Mouse (Mus musculus): ENCODE results near the gene Polr2a. TPM values are rescaled to one million over a fixed set of nuclear protein-coding genes. Genes with fewer than 3 reads are reported as not detected.

Gene Polr2a
- polyA plus RNA-seq, 1 experiment from 2014 or later, result 39.3 TPM

GRCm38 (mm10) chr11:69689891-69690290 lies 68.5 kb downstream of the Polr2a start:
- H3K4me2 ChIP-seq (ENCODE audit: low read depth, low read length), result no peak overlapping the region
- H3K27me3 ChIP-seq (replicated peaks; ENCODE audit: control insufficient read depth, insufficient read depth, low read length), result no peaks in the 10 kb centered on the region
- DNase-seq (ENCODE audit: low spot score) (no peak), ATAC-seq (ENCODE audit: low read depth) (no peak)
- H3K36me3 ChIP-seq (ENCODE audit: control insufficient read depth, insufficient read depth, low read length), result no peaks in the 10 kb centered on the region
- H3K9ac ChIP-seq (ENCODE audit: low read depth, low read length), result no peak overlapping the region
- H3K4me3 ChIP-seq (ENCODE audit: low read depth, low read length), result no peak overlapping the region
- peaks cover 16% of the 10 kb centered on the region for H3K4me1 ChIP-seq (ENCODE audit: control insufficient read depth, insufficient read depth, low read length)
- H3K27ac ChIP-seq (replicated peaks; ENCODE audit: low read depth, low read length), result no peak overlapping the region
- 88% methylated on average over 1 of the region's 1 CpGs for WGBS
- H3K9me3 ChIP-seq (ENCODE audit: control insufficient read depth, low read length), result no peaks in the 10 kb centered on the region

GRCm38 (mm10) chr11:69687061-69687460 lies 71.4 kb downstream of the Polr2a start:
- Histone ChIP-seq H3K9ac (ENCODE audit: low read depth, low read length) (peak overlapping the region; percentile 30; the same call in 1 of the 2 replicates), H3K4me2 (ENCODE audit: low read depth, low read length) (no peak overlapping the region)

GRCm38 (mm10) chr11:69686377-69686776 lies 72.1 kb downstream of the Polr2a start:
- Histone ChIP-seq H3K4me3 (ENCODE audit: low read depth, low read length) (no peak overlapping the region), H3K4me1 (ENCODE audit: control insufficient read depth, insufficient read depth, low read length) (peaks cover 26% of the 10 kb centered on the region), H3K9ac (ENCODE audit: low read depth, low read length) (peak overlapping the region; percentile 30; the same call in 1 of the 2 replicates), H3K36me3 (ENCODE audit: control insufficient read depth, insufficient read depth, low read length) (no peaks in the 10 kb centered on the region), H3K27me3 (replicated peaks; ENCODE audit: control insufficient read depth, insufficient read depth, low read length) (no peaks in the 10 kb centered on the region), H3K27ac (replicated peaks; ENCODE audit: low read depth, low read length) (peak overlapping the region; percentile 71; the same call in 1 of the 2 replicates), H3K4me2 (ENCODE audit: low read depth, low read length) (no peak overlapping the region; the same call in 1 of the 2 replicates), H3K9me3 (ENCODE audit: control insufficient read depth, low read length) (no peaks in the 10 kb centered on the region)
- ATAC-seq (ENCODE audit: low read depth), result no peak
- WGBS, result 12% methylated on average over 4 of the region's 4 CpGs
- DNase-seq (ENCODE audit: low spot score), result peak; percentile 70

More at GRCm38 (mm10) chr11:69687061-69687460, 71.4 kb downstream of the Polr2a start:
- no peaks in the 10 kb centered on the region for H3K9me3 ChIP-seq (ENCODE audit: control insufficient read depth, low read length)
- ATAC-seq (ENCODE audit: low read depth) (no peak), DNase-seq (ENCODE audit: low spot score) (no peak)
- 44% methylated on average over 5 of the region's 5 CpGs for WGBS
- H3K27ac ChIP-seq (replicated peaks; ENCODE audit: low read depth, low read length), result peak overlapping the region; percentile 71; the same call in 1 of the 2 replicates
- no peaks in the 10 kb centered on the region for H3K36me3 ChIP-seq (ENCODE audit: control insufficient read depth, insufficient read depth, low read length)
- no peak overlapping the region for H3K4me3 ChIP-seq (ENCODE audit: low read depth, low read length)
- peaks cover 26% of the 10 kb centered on the region for H3K4me1 ChIP-seq (ENCODE audit: control insufficient read depth, insufficient read depth, low read length)
- no peaks in the 10 kb centered on the region for H3K27me3 ChIP-seq (replicated peaks; ENCODE audit: control insufficient read depth, insufficient read depth, low read length)

GRCm38 (mm10) chr11:69685526-69686148 lies 72.8 kb downstream of the Polr2a start, which contains the start of gene Tnfsf13:
Gene Tnfsf13, minus strand, starts transcription at chr11:69685784.
- Histone ChIP-seq H3K9ac (ENCODE audit: low read depth, low read length) (peak within 1 kb of the TSS; percentile 30; the same call in 1 of the 2 replicates), H3K4me2 (ENCODE audit: low read depth, low read length) (peak within 1 kb of the TSS; percentile 15), H3K4me1 (ENCODE audit: control insufficient read depth, insufficient read depth, low read length) (peaks cover 29% of the 10 kb centered on the region), H3K9me3 (ENCODE audit: control insufficient read depth, low read length) (no peaks in the 10 kb centered on the region), H3K4me3 (ENCODE audit: low read depth, low read length) (no peak within 1 kb of the TSS), H3K27ac (replicated peaks; ENCODE audit: low read depth, low read length) (peak within 1 kb of the TSS; percentile 71), H3K27me3 (replicated peaks; ENCODE audit: control insufficient read depth, insufficient read depth, low read length) (no peaks in the 10 kb centered on the region), H3K36me3 (ENCODE audit: control insufficient read depth, insufficient read depth, low read length) (no peaks in the 10 kb centered on the region)
- no peak for ATAC-seq (ENCODE audit: low read depth)
- whole genome bisulfite sequencing, result 65% methylated on average over 10 of the region's 10 CpGs
- DNase-seq (ENCODE audit: low spot score), result peak; percentile 49

- ATAC-seq (ENCODE audit: low read depth) (no peak), DNase-seq (ENCODE audit: low spot score) (no peak)
- Histone ChIP-seq H3K4me2 (ENCODE audit: low read depth, low read length) (no peak overlapping the region), H3K27ac (replicated peaks; ENCODE audit: low read depth, low read length) (no peak overlapping the region), H3K9ac (ENCODE audit: low read depth, low read length) (no peak overlapping the region), H3K9me3 (ENCODE audit: control insufficient read depth, low read length) (no peaks in the 10 kb centered on the region), H3K4me3 (ENCODE audit: low read depth, low read length) (no peak overlapping the region), H3K4me1 (ENCODE audit: control insufficient read depth, insufficient read depth, low read length) (peaks cover 36% of the 10 kb centered on the region), H3K36me3 (ENCODE audit: control insufficient read depth, insufficient read depth, low read length) (peaks cover 4% of the 10 kb centered on the region; the same call in 1 of the 2 replicates), H3K27me3 (replicated peaks; ENCODE audit: control insufficient read depth, insufficient read depth, low read length) (no peaks in the 10 kb centered on the region)
- 86% methylated on average over 6 of the region's 6 CpGs for WGBS
These were observed 73.5 kb downstream of the Polr2a start for GRCm38 (mm10) chr11:69684936-69685335.

GRCm38 (mm10) chr11:69684128-69684745 lies 74.2 kb downstream of the Polr2a start:
- Histone ChIP-seq H3K4me2 (ENCODE audit: low read depth, low read length) (no peak overlapping the region), H3K9ac (ENCODE audit: low read depth, low read length) (0 out of 2 replicates have a peak overlapping the region, but pooled peaks have one; percentile 63), H3K27ac (replicated peaks; ENCODE audit: low read depth, low read length) (peak overlapping the region; percentile 97), H3K9me3 (ENCODE audit: control insufficient read depth, low read length) (no peaks in the 10 kb centered on the region), H3K27me3 (replicated peaks; ENCODE audit: control insufficient read depth, insufficient read depth, low read length) (no peaks in the 10 kb centered on the region), H3K4me3 (ENCODE audit: low read depth, low read length) (no peak overlapping the region), H3K4me1 (ENCODE audit: control insufficient read depth, insufficient read depth, low read length) (peaks cover 36% of the 10 kb centered on the region), H3K36me3 (ENCODE audit: control insufficient read depth, insufficient read depth, low read length) (peaks cover 8% of the 10 kb centered on the region; the same call in 1 of the 2 replicates)
- ATAC-seq (ENCODE audit: low read depth) (no peak), DNase-seq (ENCODE audit: low spot score) (no peak)
- 80% methylated on average over 12 of the region's 12 CpGs for WGBS

Other genes starting within 250 kb of the Polr2a start
- 6.2 and 6.5 TPM in 2 replicates for gene Dnah2, start 209.5 kb downstream of the Polr2a start, polyA plus RNA-seq (2014; fragmentation: Nextera tagmentation; extraction: Ambion mirVana)
- 7.3 and 8.6 TPM in 2 replicates for gene Efnb3, start 198.4 kb downstream of the Polr2a start, polyA plus RNA-seq (2014; fragmentation: Nextera tagmentation; extraction: Ambion mirVana)
- 18.4 and 19.8 TPM in 2 replicates for gene Wrap53, start 178.4 kb downstream of the Polr2a start, polyA plus RNA-seq (2014; fragmentation: Nextera tagmentation; extraction: Ambion mirVana)
- gene Trp53, start 178.3 kb downstream of the Polr2a start, polyA plus RNA-seq (2014; fragmentation: Nextera tagmentation; extraction: Ambion mirVana), result 111 and 133 TPM in 2 replicates
- gene Atp1b2, start 152.7 kb downstream of the Polr2a start, polyA plus RNA-seq (2014; fragmentation: Nextera tagmentation; extraction: Ambion mirVana), result 15.6 and 17.7 TPM in 2 replicates
- not detected in 2 replicates for gene Shbg, start 140.7 kb downstream of the Polr2a start, polyA plus RNA-seq (2014; fragmentation: Nextera tagmentation; extraction: Ambion mirVana)
- gene Sat2, start 136.6 kb downstream of the Polr2a start, polyA plus RNA-seq (2014; fragmentation: Nextera tagmentation; extraction: Ambion mirVana), result 15.6 and 16.6 TPM in 2 replicates
- gene Fxr2, start 125.6 kb downstream of the Polr2a start, polyA plus RNA-seq (2014; fragmentation: Nextera tagmentation; extraction: Ambion mirVana), result 25.4 and 26.3 TPM in 2 replicates
- 1.7 and 2.9 TPM in 2 replicates for gene Sox15, start 103.3 kb downstream of the Polr2a start, polyA plus RNA-seq (2014; fragmentation: Nextera tagmentation; extraction: Ambion mirVana)
- gene Mpdu1, start 96.0 kb downstream of the Polr2a start, polyA plus RNA-seq (2014; fragmentation: Nextera tagmentation; extraction: Ambion mirVana), result 29.1 and 33.6 TPM in 2 replicates
- 22.0 and 25.5 TPM in 2 replicates for gene Cd68, start 92.5 kb downstream of the Polr2a start, polyA plus RNA-seq (2014; fragmentation: Nextera tagmentation; extraction: Ambion mirVana)
- gene Eif4a1, start 86.2 kb downstream of the Polr2a start, polyA plus RNA-seq (2014; fragmentation: Nextera tagmentation; extraction: Ambion mirVana), result 525 and 575 TPM in 2 replicates
- gene Senp3, start 76.6 kb downstream of the Polr2a start, polyA plus RNA-seq (2014; fragmentation: Nextera tagmentation; extraction: Ambion mirVana), result 73.6 and 88.4 TPM in 2 replicates
- gene Tnfsf13, start 72.9 kb downstream of the Polr2a start, polyA plus RNA-seq (2014; fragmentation: Nextera tagmentation; extraction: Ambion mirVana), result 0.37 and 0.49 TPM in 2 replicates
- gene Tnfsf12, start 62.8 kb downstream of the Polr2a start, polyA plus RNA-seq (2014; fragmentation: Nextera tagmentation; extraction: Ambion mirVana), result 13.0 and 16.6 TPM in 2 replicates
- gene Tnfsfm13, start 62.5 kb downstream of the Polr2a start, polyA plus RNA-seq (2014; fragmentation: Nextera tagmentation; extraction: Ambion mirVana), result 6.0 and 6.6 TPM in 2 replicates
- 0.12 TPM in 1 of 2 replicates, not detected in the other for gene Slc35g3, start 3.3 kb upstream of the Polr2a start, polyA plus RNA-seq (2014; fragmentation: Nextera tagmentation; extraction: Ambion mirVana)
- 3.5 and 3.9 TPM in 2 replicates for gene Zbtb4, start 7.3 kb upstream of the Polr2a start, polyA plus RNA-seq (2014; fragmentation: Nextera tagmentation; extraction: Ambion mirVana)
- 28.4 and 29.4 TPM in 2 replicates for gene Chrnb1, start 37.3 kb upstream of the Polr2a start, polyA plus RNA-seq (2014; fragmentation: Nextera tagmentation; extraction: Ambion mirVana)
- 2.3 and 3.3 TPM in 2 replicates for gene Fgf11, start 43.2 kb upstream of the Polr2a start, polyA plus RNA-seq (2014; fragmentation: Nextera tagmentation; extraction: Ambion mirVana)
- gene Tmem102, start 47.0 kb upstream of the Polr2a start, polyA plus RNA-seq (2014; fragmentation: Nextera tagmentation; extraction: Ambion mirVana), result 4.1 and 4.3 TPM in 2 replicates
- gene Gm39566, start 56.7 kb upstream of the Polr2a start, polyA plus RNA-seq (2014; fragmentation: Nextera tagmentation; extraction: Ambion mirVana), result not detected in 2 replicates
- not detected in 2 replicates for gene Spem2, start 59.8 kb upstream of the Polr2a start, polyA plus RNA-seq (2014; fragmentation: Nextera tagmentation; extraction: Ambion mirVana)
- gene Spem1, start 63.5 kb upstream of the Polr2a start, polyA plus RNA-seq (2014; fragmentation: Nextera tagmentation; extraction: Ambion mirVana), result 0.26 TPM in 1 of 2 replicates, not detected in the other
- gene Nlgn2, start 79.1 kb upstream of the Polr2a start, polyA plus RNA-seq (2014; fragmentation: Nextera tagmentation; extraction: Ambion mirVana), result 8.3 and 10.6 TPM in 2 replicates
- 379 and 388 TPM in 2 replicates for gene Tmem256, start 79.9 kb upstream of the Polr2a start, polyA plus RNA-seq (2014; fragmentation: Nextera tagmentation; extraction: Ambion mirVana)
- gene Plscr3, start 87.7 kb upstream of the Polr2a start, polyA plus RNA-seq (2014; fragmentation: Nextera tagmentation; extraction: Ambion mirVana), result 102 and 121 TPM in 2 replicates
- gene Tnk1, start 100.1 kb upstream of the Polr2a start, polyA plus RNA-seq (2014; fragmentation: Nextera tagmentation; extraction: Ambion mirVana), result 3.2 and 3.7 TPM in 2 replicates
- gene Tmem95, start 119.4 kb upstream of the Polr2a start, polyA plus RNA-seq (2014; fragmentation: Nextera tagmentation; extraction: Ambion mirVana), result not detected in 2 replicates
- 5.9 and 7.2 TPM in 2 replicates for gene Kctd11, start 122.8 kb upstream of the Polr2a start, polyA plus RNA-seq (2014; fragmentation: Nextera tagmentation; extraction: Ambion mirVana)
- 1.5 and 2.1 TPM in 2 replicates for gene Acap1, start 136.9 kb upstream of the Polr2a start, polyA plus RNA-seq (2014; fragmentation: Nextera tagmentation; extraction: Ambion mirVana)
- 5.7 and 8.3 TPM in 2 replicates for gene 2810408A11Rik, start 142.3 kb upstream of the Polr2a start, polyA plus RNA-seq (2014; fragmentation: Nextera tagmentation; extraction: Ambion mirVana)
- 10.1 and 10.3 TPM in 2 replicates for gene Neurl4, start 142.4 kb upstream of the Polr2a start, polyA plus RNA-seq (2014; fragmentation: Nextera tagmentation; extraction: Ambion mirVana)
- gene Gps2, start 155.3 kb upstream of the Polr2a start, polyA plus RNA-seq (2014; fragmentation: Nextera tagmentation; extraction: Ambion mirVana), result 55.0 and 57.2 TPM in 2 replicates
- 1,503 and 1,606 TPM in 2 replicates for gene Eif5a, start 163.3 kb upstream of the Polr2a start, polyA plus RNA-seq (2014; fragmentation: Nextera tagmentation; extraction: Ambion mirVana)
- gene Ybx2, start 177.2 kb upstream of the Polr2a start, polyA plus RNA-seq (2014; fragmentation: Nextera tagmentation; extraction: Ambion mirVana), result 2.9 and 4.2 TPM in 2 replicates
- gene Slc2a4, start 189.6 kb upstream of the Polr2a start, polyA plus RNA-seq (2014; fragmentation: Nextera tagmentation; extraction: Ambion mirVana), result 16.9 and 20.8 TPM in 2 replicates
- 22.3 and 23.7 TPM in 2 replicates for gene Cldn7, start 206.1 kb upstream of the Polr2a start, polyA plus RNA-seq (2014; fragmentation: Nextera tagmentation; extraction: Ambion mirVana)
- gene Ctdnep1, start 222.5 kb upstream of the Polr2a start, polyA plus RNA-seq (2014; fragmentation: Nextera tagmentation; extraction: Ambion mirVana), result 37.4 and 39.2 TPM in 2 replicates
- 109 and 116 TPM in 2 replicates for gene Elp5, start 223.9 kb upstream of the Polr2a start, polyA plus RNA-seq (2014; fragmentation: Nextera tagmentation; extraction: Ambion mirVana)
- gene Gabarap, start 232.5 kb upstream of the Polr2a start, polyA plus RNA-seq (2014; fragmentation: Nextera tagmentation; extraction: Ambion mirVana), result 577 and 590 TPM in 2 replicates
- gene Phf23, start 237.1 kb upstream of the Polr2a start, polyA plus RNA-seq (2014; fragmentation: Nextera tagmentation; extraction: Ambion mirVana), result 47.0 and 49.3 TPM in 2 replicates
- 30.8 and 36.2 TPM in 2 replicates for gene Dvl2, start 242.0 kb upstream of the Polr2a start, polyA plus RNA-seq (2014; fragmentation: Nextera tagmentation; extraction: Ambion mirVana)